Mouse (Mus musculus) liver, postnatal 0 days (tissue): ENCODE results near the gene Sdhb. TPM values are rescaled to one million over a fixed set of nuclear protein-coding genes. Genes with fewer than 3 reads are reported as not detected.
A peak's percentile ranks its signal among the peaks of the same experiment; 100 is the strongest.

ENCODE experiments used
- ATAC-seq: fragments of 200-750 bp; cut with Nextera tagmentation; 2 replicates; pipeline ENCODE4 v1.8.0; 2017; ENCODE audit warnings: mild to moderate bottlenecking, moderate library complexity
- DNase-seq: peaks from one replicate; pipeline ENCODE4 v3.0.0-alpha.2; 2016
- H3K27ac ChIP-seq: fragments of 300-500 bp; sonication (generic); 2 replicates; pipeline ENCODE4 v1.5.1; 2014; ENCODE audit warnings: antibody characterized with exemption, moderate library complexity, mild to moderate bottlenecking, low read depth
- H3K27me3 ChIP-seq: fragments of 300-500 bp; sonication (generic); 2 replicates; pipeline ENCODE4 v1.6.1; 2014; ENCODE audit warnings: low read length, control low read depth, mixed read lengths; ENCODE audit not compliant: insufficient read depth
- H3K36me3 ChIP-seq: fragments of 300-500 bp; sonication (generic); replicated peaks from 2 replicates; pipeline ENCODE4 v1.6.1; 2014; ENCODE audit warnings: mild to moderate bottlenecking, control low read depth, low read length, moderate library complexity, mixed read lengths; ENCODE audit not compliant: insufficient read depth
- H3K4me1 ChIP-seq: fragments of 300-500 bp; sonication (generic); 2 replicates; pipeline ENCODE4 v1.6.1; 2014; ENCODE audit warnings: antibody characterized with exemption, mild to moderate bottlenecking, control low read depth; ENCODE audit not compliant: insufficient read depth
- H3K4me2 ChIP-seq: fragments of 300-500 bp; sonication (generic); 2 replicates; pipeline ENCODE4 v1.6.1; 2014; ENCODE audit warnings: low read depth, mild to moderate bottlenecking, low read length, moderate library complexity, mixed read lengths
- H3K4me3 ChIP-seq: fragments of 300-500 bp; sonication (generic); 2 replicates; pipeline ENCODE4 v1.5.1; 2014; ENCODE audit warnings: low read depth, low read length
- H3K9ac ChIP-seq: fragments of 300-500 bp; sonication (generic); replicated peaks from 2 replicates; pipeline ENCODE4 v1.6.1; 2014; ENCODE audit warnings: mild to moderate bottlenecking, moderate library complexity
- H3K9me3 ChIP-seq: fragments of 300-500 bp; sonication (generic); 2 replicates; pipeline ENCODE4 v1.6.1; 2016; ENCODE audit warnings: mild to moderate bottlenecking, control low read depth, low read length, mixed read lengths
- CTCF ChIP-seq: sonication (generic); IDR thresholded peaks from 2 replicates; pipeline ENCODE4 v1.5.1; 2016; ENCODE audit warnings: antibody characterized with exemption, low read depth
- EP300 ChIP-seq: IDR thresholded peaks from 2 replicates; pipeline ENCODE4 v1.6.1; 2016; ENCODE audit warnings: antibody characterized with exemption, low read depth, mild to moderate bottlenecking
- WGBS: fragments of 180-500 bp; shearing (Covaris S2); extraction: QIAGEN DNeasy Blood & Tissue Kit; methylation state at CpG from one replicate; pipeline ENCODE4 v1.1.7; 2014; ENCODE audit not compliant: insufficient replicate concordance; 5-methylcytosine and 5-hydroxymethylcytosine counted together
- polyA plus RNA-seq: library from polyadenylated mRNA; unstranded; fragments of >200 nt; fragmentation: Nextera tagmentation; extraction: Ambion mirVana; gene quantifications from 2 replicates; pipeline ENCODE4 v1.2.1, GENCODE M21; 2015

The Sdhb gene
- polyA plus RNA-seq, 1 experiment from 2014 or later = 312 TPM

DNA sequence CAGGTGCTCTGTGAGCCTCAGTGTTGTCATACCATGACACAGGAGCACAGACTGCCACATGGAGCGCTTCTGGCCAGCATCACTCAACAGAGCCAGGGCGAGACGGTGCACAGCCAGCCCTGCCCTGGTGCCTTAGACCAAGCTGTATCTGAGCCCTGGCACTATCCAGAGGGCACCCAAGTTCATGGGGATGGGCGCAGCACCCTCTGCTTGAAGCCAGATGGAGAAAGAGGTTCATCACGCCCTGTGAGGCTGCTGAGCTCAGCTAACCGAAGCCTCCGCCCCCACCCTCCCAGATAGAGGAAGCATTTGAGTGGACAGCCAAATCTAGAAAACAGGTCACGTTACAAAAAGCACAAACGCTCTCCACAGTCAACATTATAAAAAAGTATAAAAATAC lies 55.3 kb downstream of the Sdhb start:
- peaks cover 9% of the 10 kb centered on the region for H3K27me3 ChIP-seq
- ATAC-seq (0 out of 2 replicates have a peak, but pooled peaks have one; percentile 18), DNase-seq (no peak)
- 61% methylated on average over 9 of the region's 9 CpGs for WGBS
- H3K4me1 ChIP-seq = no peaks in the 10 kb centered on the region
- no peaks in the 10 kb centered on the region for H3K9me3 ChIP-seq
- no peaks in the 10 kb centered on the region for H3K36me3 ChIP-seq
- no peak for TF ChIP-seq CTCF
- no peak for TF ChIP-seq EP300
- H3K4me3 ChIP-seq = no peak overlapping the region
- H3K9ac ChIP-seq = no peak overlapping the region
- no peak overlapping the region for H3K4me2 ChIP-seq
- no peak overlapping the region for H3K27ac ChIP-seq

DNA sequence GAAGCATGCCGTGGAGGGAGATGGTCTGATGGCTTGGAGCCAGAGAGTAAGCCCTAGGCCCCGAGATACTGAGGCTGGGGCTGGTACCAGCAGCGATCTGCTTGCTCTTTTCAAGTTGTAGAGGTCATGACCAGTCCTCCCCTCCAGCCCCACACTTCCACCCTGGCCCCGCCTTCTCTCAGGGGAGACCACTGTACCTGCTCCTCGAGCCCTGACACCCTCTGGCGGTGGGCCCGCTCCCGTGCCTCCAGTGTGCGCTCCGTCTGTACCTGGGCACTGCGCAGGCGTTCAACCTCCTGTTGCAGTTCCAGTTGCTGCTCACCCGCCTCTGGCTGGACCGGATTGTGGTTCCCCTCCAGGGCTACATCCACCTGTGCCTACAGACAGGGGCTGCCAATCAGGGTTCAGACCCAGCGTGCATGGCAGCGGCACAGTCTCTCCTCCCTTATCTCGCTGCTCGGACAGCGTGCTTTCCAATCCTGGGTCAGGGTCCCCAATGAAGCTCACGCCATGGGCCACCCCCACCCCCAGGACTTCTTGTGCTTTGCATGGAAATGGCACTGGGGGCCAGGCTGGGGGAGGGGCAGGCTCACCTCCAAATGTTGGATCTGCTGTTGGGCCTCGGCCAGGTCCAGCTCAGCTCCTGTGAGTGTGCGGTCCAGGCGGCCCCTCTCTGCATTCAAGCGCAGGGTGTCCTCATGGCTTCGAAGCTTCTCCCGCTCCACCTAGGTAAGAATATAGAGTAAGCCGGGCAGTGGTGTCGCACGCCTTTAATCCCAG lies 56.8 kb downstream of the Sdhb start:
- Histone ChIP-seq H3K9ac (no peak overlapping the region), H3K27me3 (no peaks in the 10 kb centered on the region), H3K9me3 (no peaks in the 10 kb centered on the region), H3K36me3 (no peaks in the 10 kb centered on the region), H3K4me2 (no peak overlapping the region), H3K27ac (no peak overlapping the region), H3K4me1 (no peaks in the 10 kb centered on the region), H3K4me3 (no peak overlapping the region)
- ATAC-seq (no peak), DNase-seq (no peak)
- TF ChIP-seq EP300 (no peak), CTCF (no peak)
- WGBS = 87% methylated on average over 29 of the region's 29 CpGs

DNA sequence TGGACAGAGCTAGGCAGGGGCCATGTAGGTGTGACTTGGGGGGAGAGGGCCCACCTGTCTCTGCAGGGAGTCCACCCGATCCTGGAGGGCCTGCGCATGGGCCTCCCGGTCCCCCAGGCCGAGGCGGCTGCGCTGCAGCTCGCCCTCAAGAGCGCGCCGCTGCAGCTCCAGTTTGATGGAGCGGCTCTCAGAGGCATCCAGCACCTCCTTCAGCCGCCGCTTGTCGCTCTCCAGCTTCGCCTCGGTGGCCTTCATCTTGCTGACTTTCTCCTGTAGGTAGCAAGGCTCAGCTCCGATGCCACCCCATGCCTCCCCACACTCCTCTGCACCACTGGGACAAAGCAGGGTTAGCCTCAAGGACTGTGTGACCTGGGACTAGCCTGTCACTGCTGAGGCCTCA lies 59.2 kb downstream of the Sdhb start:
- no peak overlapping the region for H3K27ac ChIP-seq
- no peaks in the 10 kb centered on the region for H3K9me3 ChIP-seq
- H3K36me3 ChIP-seq = no peaks in the 10 kb centered on the region
- H3K4me1 ChIP-seq = no peaks in the 10 kb centered on the region
- ATAC-seq (no peak), DNase-seq (no peak)
- no peak overlapping the region for H3K9ac ChIP-seq
- no peak overlapping the region for H3K4me2 ChIP-seq
- TF ChIP-seq CTCF (no peak), EP300 (no peak)
- WGBS = 93% methylated on average over 17 of the region's 17 CpGs
- H3K4me3 ChIP-seq = no peak overlapping the region
- no peaks in the 10 kb centered on the region for H3K27me3 ChIP-seq

DNA sequence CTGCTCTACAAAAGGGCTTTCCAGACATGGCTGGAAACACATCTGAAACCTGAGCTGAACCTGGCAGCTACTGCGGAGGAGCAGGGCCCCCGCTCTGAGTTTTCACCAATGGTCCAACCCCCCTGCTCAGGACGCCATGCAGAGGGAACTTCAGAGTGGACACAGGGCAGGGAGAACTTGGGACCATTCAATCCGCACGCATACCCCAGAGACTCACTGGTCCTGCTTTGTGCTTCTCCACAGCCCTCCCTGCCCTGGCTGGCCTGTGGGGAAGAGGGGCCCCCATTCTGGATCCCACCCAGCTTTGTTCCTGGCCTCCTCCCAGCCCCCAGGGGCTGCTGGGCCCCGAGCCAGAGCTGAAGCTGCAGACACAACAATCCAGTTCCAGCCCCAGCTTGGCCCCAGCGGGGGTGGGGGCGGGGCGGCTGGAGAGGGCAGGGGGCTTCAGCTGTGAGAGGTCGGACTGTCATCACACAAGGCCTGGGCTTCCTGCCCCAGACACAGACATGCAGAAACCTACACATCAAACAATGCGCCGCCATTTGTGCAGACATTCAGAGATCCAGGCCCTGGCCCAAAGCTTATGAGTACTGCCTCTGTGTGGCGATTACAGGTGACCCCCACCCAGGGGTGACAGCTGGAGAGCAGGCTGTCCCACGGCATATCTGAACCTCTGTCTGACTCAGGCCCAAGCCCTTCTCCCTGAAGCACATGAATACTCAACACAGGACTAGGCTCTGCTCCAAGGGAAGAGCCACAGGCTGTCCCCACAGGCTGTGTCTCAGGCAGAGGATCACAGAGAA lies 60.0 kb downstream of the Sdhb start:
- Histone ChIP-seq H3K27me3 (no peaks in the 10 kb centered on the region), H3K27ac (no peak overlapping the region), H3K9ac (peak overlapping the region; percentile 21; the same call in 1 of the 2 replicates), H3K4me1 (no peaks in the 10 kb centered on the region), H3K36me3 (no peaks in the 10 kb centered on the region), H3K9me3 (no peaks in the 10 kb centered on the region), H3K4me3 (no peak overlapping the region), H3K4me2 (no peak overlapping the region)
- TF ChIP-seq EP300 (no peak), CTCF (no peak)
- ATAC-seq = no peak
- WGBS = 66% methylated on average over 14 of the region's 14 CpGs
- DNase-seq = no peak

DNA sequence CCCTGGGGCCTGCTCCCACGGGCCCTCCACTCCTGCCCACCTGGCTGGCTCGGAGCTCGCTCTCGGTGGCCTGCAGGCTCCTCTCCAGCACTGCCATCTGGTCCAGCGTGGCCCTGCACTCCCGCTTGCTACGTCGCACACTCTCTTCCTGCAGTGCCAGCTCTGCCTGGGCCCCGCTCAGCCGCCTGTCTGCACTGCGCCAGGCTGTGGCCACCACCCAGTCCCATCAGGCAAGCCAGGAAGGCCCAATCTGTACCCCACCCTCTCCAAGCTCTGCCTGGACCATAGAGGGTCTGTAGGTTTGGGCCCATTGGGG lies 60.6 kb downstream of the Sdhb start:
- ATAC-seq (no peak), DNase-seq (no peak)
- WGBS = 81% methylated on average over 11 of the region's 11 CpGs

DNA sequence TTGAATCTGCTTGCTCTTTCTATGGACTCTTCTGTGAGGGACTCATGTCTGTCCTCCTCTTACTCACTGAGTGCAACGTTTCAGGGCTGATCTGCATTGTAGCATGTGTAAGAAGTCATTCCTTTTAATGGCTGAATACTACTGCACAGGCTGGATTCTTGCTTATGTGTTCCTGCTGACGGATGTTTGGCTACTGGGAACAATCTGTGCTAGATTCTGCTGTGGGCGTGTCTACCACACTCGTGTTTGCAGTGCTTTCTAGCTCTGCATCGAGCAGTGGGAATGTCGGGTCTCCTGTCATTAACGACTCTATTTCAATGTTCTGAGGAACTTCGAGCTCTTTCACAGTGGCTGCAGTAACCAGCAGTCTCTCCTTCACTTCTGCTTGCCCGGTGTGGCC lies 63.0 kb downstream of the Sdhb start:
- TF ChIP-seq EP300 (no peak), CTCF (no peak)
- Histone ChIP-seq H3K9ac (no peak overlapping the region), H3K4me3 (no peak overlapping the region), H3K4me1 (no peaks in the 10 kb centered on the region), H3K4me2 (no peak overlapping the region), H3K27ac (no peak overlapping the region), H3K9me3 (no peaks in the 10 kb centered on the region), H3K36me3 (no peaks in the 10 kb centered on the region), H3K27me3 (no peaks in the 10 kb centered on the region)
- WGBS = 49% methylated on average over 9 of the region's 9 CpGs
- no peak for ATAC-seq
- DNase-seq = no peak

More for the DNA sequence above, 60.6 kb downstream of the Sdhb start:
- Histone ChIP-seq H3K27ac (no peak overlapping the region), H3K36me3 (no peaks in the 10 kb centered on the region), H3K9me3 (no peaks in the 10 kb centered on the region), H3K4me3 (no peak overlapping the region), H3K4me2 (no peak overlapping the region), H3K27me3 (no peaks in the 10 kb centered on the region), H3K4me1 (no peaks in the 10 kb centered on the region), H3K9ac (no peak overlapping the region)
- no peak for TF ChIP-seq EP300
